Mouse (Mus musculus) cerebellum, adult 2 months (tissue): Measurements from ENCODE around the gene Hao2. TPM values are rescaled to one million over a fixed set of nuclear protein-coding genes. Genes with fewer than 3 reads are reported as not detected.

ENCODE experiments used
- DNase-seq, 2 experiments: peaks; one replicate each; pipeline ENCODE4 v3.0.0; 2021
- H3K27ac ChIP-seq: fragments of 200-500 bp; 2 replicates; pipeline ENCODE4 v1.5.1; 2012; ENCODE audit warnings: low read length, control low read depth, inconsistent platforms; ENCODE audit not compliant: insufficient read depth
- H3K27me3 ChIP-seq: fragments of 200-500 bp; 2 replicates; pipeline ENCODE4 v1.6.1; 2012; ENCODE audit warnings: inconsistent platforms, mild to moderate bottlenecking, low read length, moderate library complexity; ENCODE audit not compliant: control insufficient read depth, insufficient read depth
- H3K4me1 ChIP-seq: fragments of 200-500 bp; 2 replicates; pipeline ENCODE4 v1.6.1; 2011; ENCODE audit warnings: low read length; ENCODE audit not compliant: control insufficient read depth, insufficient read depth
- H3K4me3 ChIP-seq: fragments of 200-500 bp; replicated peaks from 2 replicates; pipeline ENCODE3; 2011; ENCODE audit warnings: mild to moderate bottlenecking, low read depth, low read length, control low read depth; ENCODE audit not compliant: insufficient read depth
- CTCF ChIP-seq: fragments of 200-500 bp; IDR thresholded peaks from 2 replicates; pipeline ENCODE4 v1.5.1; 2011; ENCODE audit warnings: low read depth, mild to moderate bottlenecking, control low read depth, low read length, moderate library complexity, borderline replicate concordance; ENCODE audit not compliant: insufficient read depth
- POLR2A ChIP-seq: fragments of 200-500 bp; IDR thresholded peaks from 2 replicates; pipeline ENCODE4 v1.6.1; 2011; ENCODE audit warnings: low read length, control low read depth, borderline replicate concordance; ENCODE audit not compliant: insufficient read depth
- WGBS: fragments of 180-500 bp; shearing (Covaris S2); methylation state at CpG from one replicate; pipeline ENCODE4 v1.1.7; 2018; 5-methylcytosine and 5-hydroxymethylcytosine counted together
- polyA plus RNA-seq: library from polyadenylated mRNA; depleted of rRNA; stranded (reverse); fragments of >200 nt; gene quantifications from 2 replicates; pipeline ENCODE4 v1.2.3, GENCODE M21; 2012; rRNA removed

The Hao2 gene
- polyA plus RNA-seq: not detected in 2 replicates

- Histone ChIP-seq H3K27ac (no peak within 1 kb of the TSS), H3K4me1 (no peaks in the 10 kb centered on the region), H3K4me3 (no peak within 1 kb of the TSS), H3K27me3 (no peaks in the 10 kb centered on the region)
- WGBS: 87% methylated on average over 3 of the region's 3 CpGs
- no peak for DNase-seq
- TF ChIP-seq CTCF (no peak), POLR2A (no peak)
These were observed at the start of gene Hao2 for GRCm38 (mm10) chr3:98893057-98893772. Gene Hao2, minus strand, starts transcription at chr3:98893239.

GRCm38 (mm10) chr3:98941601-98942000 is 48.6 kb upstream of the Hao2 start:
- WGBS: 20% methylated on average over 10 of the region's 10 CpGs
- TF ChIP-seq CTCF (no peak), POLR2A (no peak)

GRCm38 (mm10) chr3:98941066-98941551 is 48.1 kb upstream of the Hao2 start:
- peak overlapping the region; percentile 21 for H3K4me3 ChIP-seq
- TF ChIP-seq POLR2A (no peak), CTCF (no peak)

More at GRCm38 (mm10) chr3:98941601-98942000, 48.6 kb upstream of the Hao2 start:
- Histone ChIP-seq H3K4me3 (no peak overlapping the region), H3K27ac (no peak overlapping the region), H3K27me3 (no peaks in the 10 kb centered on the region), H3K4me1 (no peaks in the 10 kb centered on the region)
- DNase-seq: no peak

DNA sequence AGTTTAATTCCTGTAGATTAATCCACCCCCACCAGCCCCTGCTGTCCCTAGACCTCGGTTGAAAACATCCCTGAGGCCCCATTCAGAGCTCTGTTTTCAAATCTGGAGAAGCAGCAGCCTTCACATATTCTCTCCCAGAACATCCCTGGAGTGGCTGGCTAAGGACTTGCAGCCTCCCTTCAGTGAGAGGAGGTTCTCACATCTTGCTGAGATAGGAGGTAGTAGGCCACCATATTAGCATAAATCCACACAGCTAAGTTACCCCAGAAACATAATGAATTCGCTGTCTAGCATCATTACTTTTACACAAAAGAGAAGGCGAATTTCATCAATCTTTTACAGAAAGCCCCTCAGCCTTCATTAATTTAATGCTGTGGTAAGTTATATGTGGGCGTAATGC is 47.2 kb upstream of the Hao2 start:
- Histone ChIP-seq H3K27me3 (no peaks in the 10 kb centered on the region), H3K4me3 (no peak overlapping the region), H3K27ac (no peak overlapping the region), H3K4me1 (no peaks in the 10 kb centered on the region)
- DNase-seq: no peak
- TF ChIP-seq POLR2A (no peak), CTCF (no peak)
- 72% methylated on average over 4 of the region's 4 CpGs for WGBS

More at GRCm38 (mm10) chr3:98941066-98941551, 48.1 kb upstream of the Hao2 start:
- no peaks in the 10 kb centered on the region for H3K27me3 ChIP-seq
- no peak overlapping the region for H3K27ac ChIP-seq
- no peak for DNase-seq
- H3K4me1 ChIP-seq: no peaks in the 10 kb centered on the region
- WGBS: 2% methylated on average over 24 of the region's 24 CpGs

DNA sequence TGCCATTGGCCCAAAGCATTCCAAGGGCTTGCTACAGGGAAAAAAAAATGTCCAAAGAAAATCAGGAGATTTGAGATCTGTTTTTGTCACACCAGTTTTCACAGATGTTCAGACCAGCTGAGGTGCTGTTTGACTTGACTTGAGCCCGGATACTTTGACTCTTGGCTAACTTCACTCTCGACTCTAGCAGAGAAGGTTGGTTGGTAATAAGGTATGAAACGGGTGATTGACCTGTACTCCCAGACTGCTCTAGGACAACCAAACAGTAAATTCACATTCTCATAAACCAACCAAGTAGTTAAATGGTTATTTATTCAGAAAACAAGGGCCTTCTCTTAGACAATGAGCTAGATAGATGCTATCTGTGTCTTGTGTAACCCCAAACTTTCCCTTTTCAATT is 43.4 kb upstream of the Hao2 start:
- DNase-seq: no peak
- no peak overlapping the region for H3K4me3 ChIP-seq
- H3K27ac ChIP-seq: no peak overlapping the region
- WGBS: 90% methylated on average over 3 of the region's 3 CpGs
- no peaks in the 10 kb centered on the region for H3K27me3 ChIP-seq
- H3K4me1 ChIP-seq: no peaks in the 10 kb centered on the region
- no peak for TF ChIP-seq POLR2A
- no peak for TF ChIP-seq CTCF

DNA sequence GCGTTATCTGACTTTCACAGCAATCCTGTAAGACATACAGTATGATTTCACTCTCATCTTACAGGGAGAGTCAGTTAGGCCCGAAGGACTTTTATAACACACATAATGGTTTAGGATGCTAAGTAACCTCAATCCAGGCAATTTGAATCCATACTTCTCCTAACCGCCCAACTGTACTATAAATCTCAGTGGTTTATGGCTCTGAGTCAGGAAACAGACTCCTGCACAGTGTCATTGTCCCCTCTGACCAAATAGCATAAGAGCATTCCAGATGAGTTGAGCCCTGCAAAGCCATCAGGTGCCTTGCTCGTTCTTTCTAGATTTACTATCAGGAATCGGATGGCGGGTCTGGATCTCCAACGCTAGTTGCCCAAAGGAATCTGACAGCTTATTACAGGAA is 41.6 kb upstream of the Hao2 start:
- 91% methylated on average over 7 of the region's 7 CpGs for WGBS
- H3K27ac ChIP-seq: no peak overlapping the region
- no peaks in the 10 kb centered on the region for H3K27me3 ChIP-seq
- no peak overlapping the region for H3K4me3 ChIP-seq
- no peaks in the 10 kb centered on the region for H3K4me1 ChIP-seq
- no peak for DNase-seq
- TF ChIP-seq CTCF (no peak), POLR2A (no peak)

DNA sequence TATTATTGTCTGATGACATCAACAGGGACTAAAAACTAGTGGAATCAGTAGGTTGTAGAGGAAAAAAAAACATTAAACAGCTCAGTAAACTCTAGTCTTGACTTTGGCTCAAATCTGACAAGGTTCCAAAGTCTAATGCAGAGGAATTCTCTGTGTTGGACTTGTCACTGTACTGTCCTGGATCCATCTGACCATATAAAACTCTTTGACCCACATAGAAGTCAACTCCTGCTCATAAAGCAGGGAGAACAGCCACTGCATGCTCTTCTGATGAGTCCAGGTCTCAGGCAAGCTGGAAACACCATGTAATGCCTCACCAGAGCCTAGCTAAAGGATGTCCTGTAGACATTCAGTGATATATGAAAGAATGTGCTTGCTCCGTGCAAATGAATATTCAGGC is 41.0 kb upstream of the Hao2 start:
- Histone ChIP-seq H3K27me3 (no peaks in the 10 kb centered on the region), H3K4me1 (no peaks in the 10 kb centered on the region), H3K4me3 (no peak overlapping the region), H3K27ac (no peak overlapping the region)
- TF ChIP-seq CTCF: no peak
- TF ChIP-seq POLR2A: no peak
- WGBS: 85% methylated on average over 1 of the region's 1 CpGs
- no peak for DNase-seq

GRCm38 (mm10) chr3:98932421-98932820 is 39.4 kb upstream of the Hao2 start:
- no peaks in the 10 kb centered on the region for H3K4me1 ChIP-seq
- no peaks in the 10 kb centered on the region for H3K27me3 ChIP-seq
- no peak overlapping the region for H3K27ac ChIP-seq
- TF ChIP-seq CTCF: no peak
- TF ChIP-seq POLR2A: no peak
- no peak for DNase-seq
- H3K4me3 ChIP-seq: no peak overlapping the region
